Mouse (Mus musculus): Measurements from ENCODE around the gene Zbtb20.

- TF ChIP-seq CTCF (IDR thresholded peaks at IDR 0.05; ENCODE audit: low read depth, low read length) = no peak
- TF ChIP-seq POLR2A (IDR thresholded peaks at IDR 0.05; ENCODE audit: borderline replicate concordance, low read depth, low read length) = no peak
These were observed 697.1 kb downstream of the Zbtb20 start for GRCm38 (mm10) chr16:43572766-43573165.

Data from bone marrow macrophage, adult 2 months (primary cell).